Mouse (Mus musculus) myocyte (in vitro differentiated cells): ENCODE data around the gene Kcnip1. TPM values are rescaled to one million over a fixed set of nuclear protein-coding genes. Genes with fewer than 3 reads are reported as not detected.

Experiments
- H3K27me3 ChIP-seq: one replicate; pipeline ENCODE4 v1.6.1; 2011; ENCODE audit not compliant: control insufficient read depth, insufficient read depth, insufficient read length
- H3K36me3 ChIP-seq: one replicate; pipeline ENCODE4 v1.6.1; 2011; ENCODE audit not compliant: control insufficient read depth, insufficient read depth
- H3K4me2 ChIP-seq: one replicate; pipeline ENCODE4 v1.6.1; 2011; ENCODE audit warnings: low read depth, control low read depth
- H3K4me3 ChIP-seq: one replicate; pipeline ENCODE4 v1.5.1; 2011; ENCODE audit warnings: mild to moderate bottlenecking, control low read depth, moderate library complexity
- H3K79me2 ChIP-seq: one replicate; pipeline ENCODE4 v1.6.1; 2011; ENCODE audit not compliant: control insufficient read depth, insufficient read depth
- H3ac ChIP-seq: one replicate; pipeline ENCODE4 v1.6.1; 2011; ENCODE audit not compliant: control insufficient read depth, insufficient read length
- CEBPB ChIP-seq: IDR thresholded peaks from 2 replicates; pipeline ENCODE4 v1.6.1; 2011; ENCODE audit warnings: mild to moderate bottlenecking, moderate library complexity; ENCODE audit not compliant: poor library complexity, insufficient read depth, severe bottlenecking
- E2F4 ChIP-seq: IDR thresholded peaks from one replicate; pipeline ENCODE4 v1.6.1; 2011; ENCODE audit warnings: mild to moderate bottlenecking, control low read depth, moderate library complexity; ENCODE audit not compliant: insufficient read depth
- MAX ChIP-seq: IDR thresholded peaks from one replicate; pipeline ENCODE4 v1.6.1; 2011; ENCODE audit warnings: low read depth, mild to moderate bottlenecking, control low read depth
- MYOD1 ChIP-seq, 3 experiments: IDR thresholded peaks; one replicate each; pipeline ENCODE4 v1.6.1; 2011; ENCODE audit warnings: control low read depth in 2 of 3, low read depth in 2 of 3, mild to moderate bottlenecking in 2 of 3, moderate library complexity in 1 of 3; ENCODE audit not compliant: insufficient read length in 2 of 3, control insufficient read depth in 1 of 3
- MYOG ChIP-seq, 3 experiments: IDR thresholded peaks; one replicate each; pipeline ENCODE4 v1.6.1; 2011; ENCODE audit warnings: control low read depth in 2 of 3, low read depth in 2 of 3, mild to moderate bottlenecking in 2 of 3; ENCODE audit not compliant: insufficient read length in 2 of 3, control insufficient read depth in 1 of 3, insufficient read depth in 1 of 3
- POLR2A ChIP-seq: IDR thresholded peaks from one replicate; pipeline ENCODE4 v1.6.1; 2011; ENCODE audit warnings: low read depth, mild to moderate bottlenecking, control low read depth, moderate library complexity; ENCODE audit not compliant: insufficient read length
- POLR2AphosphoS2 ChIP-seq: IDR thresholded peaks from one replicate; pipeline ENCODE4 v1.6.1; 2011; ENCODE audit warnings: low read depth, control low read depth; ENCODE audit not compliant: insufficient read length
- REST ChIP-seq: IDR thresholded peaks from one replicate; pipeline ENCODE4 v1.6.1; 2011; ENCODE audit warnings: mild to moderate bottlenecking, control low read depth, moderate library complexity; ENCODE audit not compliant: insufficient read depth, insufficient read length
- SRF ChIP-seq: IDR thresholded peaks from one replicate; pipeline ENCODE4 v1.6.1; 2011; ENCODE audit warnings: low read depth; ENCODE audit not compliant: control insufficient read depth, insufficient read length
- TCF12 ChIP-seq: IDR thresholded peaks from one replicate; pipeline ENCODE4 v1.6.1; 2011; ENCODE audit warnings: mild to moderate bottlenecking, control low read depth; ENCODE audit not compliant: poor library complexity, insufficient read depth, severe bottlenecking
- TCF3 ChIP-seq: IDR thresholded peaks from one replicate; pipeline ENCODE4 v1.6.1; 2011; ENCODE audit warnings: low read depth, control low read depth; ENCODE audit not compliant: insufficient read length
- USF1 ChIP-seq: IDR thresholded peaks from one replicate; pipeline ENCODE4 v1.6.1; 2011; ENCODE audit warnings: low read depth, mild to moderate bottlenecking, control low read depth, moderate library complexity
- polyA plus RNA-seq: library from polyadenylated mRNA; unstranded; fragments of >200 nt; fragmentation: generic; extraction: Trizol; gene quantifications from one replicate; pipeline ENCODE4 v1.2.1, GENCODE M21; 2012; ENCODE audit warnings: missing spikeins

The Kcnip1 gene
- polyA plus RNA-seq, 1 experiment = not detected

DNA sequence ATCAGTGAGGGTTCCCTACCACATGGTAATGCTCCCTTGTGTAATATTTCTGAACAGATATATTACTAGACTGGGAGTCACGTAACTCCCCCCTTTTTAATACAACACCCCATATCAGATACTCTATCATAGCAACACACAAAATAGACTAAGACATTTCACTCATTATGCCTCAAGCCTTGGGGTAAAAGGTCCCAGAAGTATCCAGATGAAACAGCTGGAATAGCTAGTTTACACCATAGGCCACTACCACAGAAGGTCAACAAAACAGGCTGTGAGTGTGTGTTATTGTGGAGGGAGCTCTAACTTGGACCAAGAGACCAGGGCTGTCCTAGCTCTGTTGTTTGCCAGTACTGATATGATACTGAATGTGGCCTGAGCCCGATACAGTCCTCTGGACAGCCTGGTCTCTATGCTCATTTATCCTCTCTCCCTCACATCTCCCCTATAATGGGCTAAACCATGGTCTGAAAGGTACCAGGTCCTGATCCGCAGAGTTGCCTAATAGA is 247.1 kb downstream of the Kcnip1 start:
- Histone ChIP-seq H3ac (no peak overlapping the region), H3K36me3 (no peaks in the 10 kb centered on the region), H3K79me2 (no peaks in the 10 kb centered on the region), H3K4me3 (no peak overlapping the region), H3K4me2 (no peak overlapping the region), H3K27me3 (no peaks in the 10 kb centered on the region)
- TF ChIP-seq TCF3 (no peak), USF1 (no peak)

DNA sequence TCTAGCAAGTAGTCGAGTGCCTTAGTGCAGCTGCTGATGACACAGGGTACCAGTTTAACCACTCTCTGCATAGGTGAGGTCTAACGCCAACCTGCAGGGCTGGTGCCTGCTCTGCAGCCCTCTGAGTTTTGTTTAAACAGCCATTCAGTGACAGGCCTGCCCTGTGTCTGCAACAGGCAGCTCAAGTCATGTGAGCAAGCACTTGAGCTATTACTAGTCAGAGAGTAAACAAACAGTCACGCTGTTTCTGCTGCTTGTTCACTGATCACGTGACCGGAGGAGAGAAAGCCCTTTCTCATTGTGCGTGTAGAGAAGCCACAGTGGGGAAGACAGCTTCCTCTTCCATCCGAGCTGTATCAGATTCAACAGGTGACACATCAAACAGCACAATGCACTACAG is 248.5 kb downstream of the Kcnip1 start:
- H3K36me3 ChIP-seq = no peaks in the 10 kb centered on the region
- H3K4me3 ChIP-seq = no peak overlapping the region
- TF ChIP-seq USF1 (peak; percentile 83), MYOD1 (IDR thresholded peaks at IDR 0.05; ENCODE audit: control insufficient read depth in 1 of 3, insufficient read length in 2 of 3, low read depth in 2 of 3) (no peak), POLR2AphosphoS2 (no peak)
- H3K27me3 ChIP-seq = no peaks in the 10 kb centered on the region
- H3K79me2 ChIP-seq = no peaks in the 10 kb centered on the region
- H3K4me2 ChIP-seq = no peak overlapping the region
- H3ac ChIP-seq = no peak overlapping the region

DNA sequence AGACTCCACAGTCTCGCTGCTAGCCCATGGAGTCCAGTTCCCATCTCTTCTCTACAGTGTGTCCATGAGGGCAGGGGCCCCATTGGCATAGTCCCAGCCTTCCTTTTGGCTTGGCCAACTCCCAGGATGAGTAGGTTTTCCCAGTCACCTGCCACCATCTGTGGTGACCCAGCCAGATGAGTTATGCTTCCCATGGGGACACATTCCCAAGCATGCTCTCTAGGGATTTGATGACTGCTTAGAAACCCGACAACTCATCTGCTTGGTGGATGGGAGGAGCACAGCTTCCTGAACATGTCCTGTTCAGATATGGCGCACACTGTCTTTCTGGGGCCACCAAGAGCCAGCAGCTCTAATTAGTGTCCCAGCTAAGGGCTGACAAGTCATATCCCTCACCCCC is 252.8 kb downstream of the Kcnip1 start:
- H3K79me2 ChIP-seq = no peaks in the 10 kb centered on the region
- H3K36me3 ChIP-seq = no peaks in the 10 kb centered on the region
- no peaks in the 10 kb centered on the region for H3K27me3 ChIP-seq
- H3K4me2 ChIP-seq = no peak overlapping the region
- H3ac ChIP-seq = no peak overlapping the region
- H3K4me3 ChIP-seq = no peak overlapping the region
- no peak for TF ChIP-seq CEBPB

DNA sequence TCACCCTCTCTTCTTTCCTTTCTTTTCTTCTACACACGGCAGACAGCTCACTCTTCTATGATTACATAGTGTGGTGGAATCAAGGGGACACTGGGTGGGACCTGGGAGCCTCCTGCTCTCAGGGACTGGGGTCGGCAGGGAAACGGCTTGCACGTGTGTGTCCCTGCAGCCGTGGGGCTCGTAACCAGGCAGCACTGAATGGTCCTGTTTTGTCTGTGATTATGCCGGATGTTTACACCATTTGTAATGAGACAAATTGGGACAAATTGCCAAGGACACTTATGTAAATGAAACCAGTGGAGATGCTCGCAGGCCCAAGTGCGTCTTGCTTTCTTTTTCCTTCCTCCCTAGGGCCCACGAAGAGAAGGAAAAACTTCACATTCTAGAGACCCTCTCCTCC is 256.5 kb downstream of the Kcnip1 start:
- TF ChIP-seq REST (no peak), TCF3 (no peak), SRF (no peak), POLR2AphosphoS2 (no peak), E2F4 (no peak), TCF12 (no peak), MYOG (IDR thresholded peaks at IDR 0.05; ENCODE audit: control insufficient read depth in 1 of 3, insufficient read depth in 1 of 3, insufficient read length in 2 of 3, low read depth in 2 of 3) (no peak), MYOD1 (IDR thresholded peaks at IDR 0.05; ENCODE audit: control insufficient read depth in 1 of 3, insufficient read length in 2 of 3, low read depth in 2 of 3) (no peak), MAX (no peak), CEBPB (no peak), USF1 (no peak), POLR2A (no peak)
- no peak overlapping the region for H3K4me2 ChIP-seq
- H3K27me3 ChIP-seq = no peaks in the 10 kb centered on the region
- H3K79me2 ChIP-seq = no peaks in the 10 kb centered on the region
- H3ac ChIP-seq = no peak overlapping the region
- no peak overlapping the region for H3K4me3 ChIP-seq
- H3K36me3 ChIP-seq = no peaks in the 10 kb centered on the region

DNA sequence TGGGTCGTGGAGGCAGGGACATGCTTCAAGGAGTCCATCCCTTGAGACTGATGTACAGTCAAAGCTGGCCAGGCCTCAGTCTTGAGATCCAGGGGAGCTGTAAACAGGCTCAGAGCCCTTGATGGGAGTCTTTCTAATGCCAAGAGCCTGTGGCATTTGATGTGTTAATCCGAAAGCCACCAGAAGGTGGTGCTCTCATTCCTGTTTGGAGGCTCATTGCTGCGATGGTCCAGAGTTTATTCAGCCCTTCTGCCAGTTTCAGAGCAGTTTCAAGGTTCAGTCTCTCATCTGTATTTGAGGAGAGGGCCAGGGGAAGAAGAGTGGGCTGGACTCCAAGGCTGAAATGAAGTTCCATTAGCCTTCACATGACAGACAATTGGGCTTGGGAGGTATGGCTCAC is 259.7 kb downstream of the Kcnip1 start:
- Histone ChIP-seq H3ac (no peak overlapping the region), H3K27me3 (no peaks in the 10 kb centered on the region), H3K4me2 (no peak overlapping the region), H3K36me3 (no peaks in the 10 kb centered on the region), H3K4me3 (no peak overlapping the region), H3K79me2 (no peaks in the 10 kb centered on the region)
- TF ChIP-seq MYOG (IDR thresholded peaks at IDR 0.05; ENCODE audit: control insufficient read depth in 1 of 3, insufficient read depth in 1 of 3, insufficient read length in 2 of 3, low read depth in 2 of 3) (no peak), POLR2AphosphoS2 (no peak), TCF3 (no peak), USF1 (no peak), TCF12 (no peak), REST (no peak), CEBPB (no peak), MAX (no peak), E2F4 (no peak), MYOD1 (IDR thresholded peaks at IDR 0.05; ENCODE audit: control insufficient read depth in 1 of 3, insufficient read length in 2 of 3, low read depth in 2 of 3) (no peak), SRF (no peak), POLR2A (no peak)

DNA sequence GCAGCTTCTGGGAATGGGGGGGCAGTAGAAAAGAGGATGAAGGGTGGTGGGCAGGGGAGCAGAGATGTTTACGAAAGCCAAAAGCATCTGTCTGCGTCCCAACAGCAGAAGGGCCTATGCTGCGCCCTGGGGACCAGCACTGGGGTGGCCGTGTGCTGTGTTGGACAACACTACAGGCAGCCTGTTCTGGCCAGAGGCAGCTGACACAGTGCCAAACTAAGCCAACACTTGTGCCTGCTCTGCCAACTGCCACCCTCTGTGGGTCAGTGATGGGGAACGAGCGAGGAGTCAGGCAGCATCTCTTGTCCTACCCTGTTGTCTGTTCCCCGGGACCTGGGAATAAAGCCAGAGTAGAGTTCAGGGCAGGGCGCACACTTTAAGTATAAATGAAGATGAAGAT is 260.6 kb downstream of the Kcnip1 start:
- Histone ChIP-seq H3K27me3 (no peaks in the 10 kb centered on the region), H3K4me2 (no peak overlapping the region), H3K4me3 (no peak overlapping the region), H3ac (no peak overlapping the region), H3K79me2 (no peaks in the 10 kb centered on the region), H3K36me3 (no peaks in the 10 kb centered on the region)
- no peak for TF ChIP-seq MAX
- TF ChIP-seq REST = no peak
- TF ChIP-seq POLR2A = no peak
- TF ChIP-seq SRF = no peak
- no peak for TF ChIP-seq E2F4
- TF ChIP-seq USF1 = no peak
